Mouse (Mus musculus) liver, embryonic 16.5 days (tissue): ENCODE data around the gene Arap2. TPM values are rescaled to one million over a fixed set of nuclear protein-coding genes. Genes with fewer than 3 reads are reported as not detected.

Experiments used
- ATAC-seq: fragments of 200-750 bp; cut with Nextera tagmentation; 2 replicates; pipeline ENCODE4 v1.8.0; 2017; ENCODE audit warnings: low read depth, mild to moderate bottlenecking, moderate number of reproducible peaks, moderate library complexity
- H3K27ac ChIP-seq: fragments of 300-500 bp; sonication (generic); 2 replicates; pipeline ENCODE4 v1.5.1; 2014; ENCODE audit warnings: mild to moderate bottlenecking, low read length
- H3K27me3 ChIP-seq: fragments of 300-500 bp; sonication (generic); 2 replicates; pipeline ENCODE4 v1.6.1; 2014; ENCODE audit warnings: low read depth, low read length, mixed read lengths; ENCODE audit not compliant: control insufficient read depth, insufficient read depth
- H3K36me3 ChIP-seq: fragments of 300-500 bp; sonication (generic); 2 replicates; pipeline ENCODE4 v1.6.1; 2014; ENCODE audit warnings: mild to moderate bottlenecking; ENCODE audit not compliant: control insufficient read depth, insufficient read depth
- H3K4me1 ChIP-seq: fragments of 300-500 bp; sonication (generic); 2 replicates; pipeline ENCODE4 v1.6.1; 2014; ENCODE audit warnings: low read depth, low read length, mixed read lengths; ENCODE audit not compliant: control insufficient read depth
- H3K4me2 ChIP-seq: fragments of 300-500 bp; sonication (generic); 2 replicates; pipeline ENCODE4 v1.6.1; 2014; ENCODE audit warnings: low read depth, low read length, mixed read lengths
- H3K4me3 ChIP-seq: fragments of 300-500 bp; sonication (generic); 2 replicates; pipeline ENCODE4 v1.5.1; 2014; ENCODE audit warnings: low read depth, mild to moderate bottlenecking, low read length
- H3K9ac ChIP-seq: fragments of 300-500 bp; sonication (generic); 2 replicates; pipeline ENCODE4 v1.6.1; 2014; ENCODE audit warnings: low read depth, low read length
- H3K9me3 ChIP-seq: fragments of 300-500 bp; sonication (generic); replicated peaks from 2 replicates; pipeline ENCODE4 v1.6.1; 2016; ENCODE audit warnings: low read length; ENCODE audit not compliant: control insufficient read depth
- WGBS: fragments of 180-500 bp; shearing (Covaris S2); extraction: QIAGEN DNeasy Blood & Tissue Kit; methylation state at CpG from one replicate; pipeline ENCODE4 v1.1.7; 2014; ENCODE audit not compliant: insufficient replicate concordance; 5-methylcytosine and 5-hydroxymethylcytosine counted together
- polyA plus RNA-seq: library from polyadenylated mRNA; unstranded; fragments of >200 nt; fragmentation: Nextera tagmentation; extraction: Ambion mirVana; gene quantifications from 2 replicates; pipeline ENCODE4 v1.2.1, GENCODE M21; 2015

Gene Arap2
- polyA plus RNA-seq, 1 experiment from 2014 or later, result 1.7 TPM

GRCm38 (mm10) chr5:62716468-62716867 is 49.5 kb downstream of the Arap2 start:
- no peak overlapping the region for H3K27ac ChIP-seq
- H3K9me3 ChIP-seq, result no peaks in the 10 kb centered on the region
- no peak overlapping the region for H3K4me3 ChIP-seq
- H3K36me3 ChIP-seq, result no peaks in the 10 kb centered on the region
- ATAC-seq, result no peak
- H3K4me1 ChIP-seq, result no peaks in the 10 kb centered on the region
- WGBS, result 71% methylated on average over 3 of the region's 3 CpGs
- no peaks in the 10 kb centered on the region for H3K27me3 ChIP-seq
- H3K4me2 ChIP-seq, result no peak overlapping the region
- H3K9ac ChIP-seq, result no peak overlapping the region

- WGBS, result 23% methylated on average over 1 of the region's 1 CpGs
- no peak overlapping the region for H3K4me3 ChIP-seq
- H3K27me3 ChIP-seq, result no peaks in the 10 kb centered on the region
- H3K9me3 ChIP-seq, result no peaks in the 10 kb centered on the region
- no peak overlapping the region for H3K27ac ChIP-seq
- no peak overlapping the region for H3K4me2 ChIP-seq
- H3K9ac ChIP-seq, result no peak overlapping the region
- no peak for ATAC-seq
- no peaks in the 10 kb centered on the region for H3K36me3 ChIP-seq
- H3K4me1 ChIP-seq, result no peaks in the 10 kb centered on the region
These were observed 50.0 kb downstream of the Arap2 start for GRCm38 (mm10) chr5:62715977-62716376.

GRCm38 (mm10) chr5:62715436-62715835 is 50.5 kb downstream of the Arap2 start:
- Histone ChIP-seq H3K4me2 (no peak overlapping the region), H3K4me1 (no peaks in the 10 kb centered on the region), H3K27me3 (no peaks in the 10 kb centered on the region), H3K9me3 (no peaks in the 10 kb centered on the region), H3K27ac (no peak overlapping the region), H3K4me3 (no peak overlapping the region), H3K36me3 (no peaks in the 10 kb centered on the region), H3K9ac (no peak overlapping the region)
- 11% methylated on average over 4 of the region's 4 CpGs for WGBS
- no peak for ATAC-seq

- no peak overlapping the region for H3K27ac ChIP-seq
- H3K4me1 ChIP-seq, result no peaks in the 10 kb centered on the region
- no peak overlapping the region for H3K4me3 ChIP-seq
- no peaks in the 10 kb centered on the region for H3K9me3 ChIP-seq
- no peak overlapping the region for H3K4me2 ChIP-seq
- ATAC-seq, result no peak
- 18% methylated on average over 6 of the region's 6 CpGs for WGBS
- H3K36me3 ChIP-seq, result no peaks in the 10 kb centered on the region
- no peak overlapping the region for H3K9ac ChIP-seq
- H3K27me3 ChIP-seq, result no peaks in the 10 kb centered on the region
These were observed 55.0 kb downstream of the Arap2 start for GRCm38 (mm10) chr5:62710955-62711354.

- H3K9me3 ChIP-seq, result no peaks in the 10 kb centered on the region
- no peaks in the 10 kb centered on the region for H3K27me3 ChIP-seq
- H3K27ac ChIP-seq, result no peak overlapping the region
- H3K4me3 ChIP-seq, result no peak overlapping the region
- H3K4me1 ChIP-seq, result no peaks in the 10 kb centered on the region
- no peak for ATAC-seq
- H3K36me3 ChIP-seq, result no peaks in the 10 kb centered on the region
- 55% methylated on average over 7 of the region's 7 CpGs for WGBS
- no peak overlapping the region for H3K4me2 ChIP-seq
- H3K9ac ChIP-seq, result no peak overlapping the region
These were observed 59.1 kb downstream of the Arap2 start for GRCm38 (mm10) chr5:62706900-62707299.

- no peak for ATAC-seq
These were observed 76.0 kb downstream of the Arap2 start for GRCm38 (mm10) chr5:62689965-62690364.

GRCm38 (mm10) chr5:62683751-62684150 is 82.2 kb downstream of the Arap2 start:
- Histone ChIP-seq H3K4me2 (no peak overlapping the region), H3K9me3 (no peaks in the 10 kb centered on the region), H3K4me1 (no peaks in the 10 kb centered on the region), H3K9ac (no peak overlapping the region), H3K27ac (no peak overlapping the region), H3K4me3 (no peak overlapping the region), H3K36me3 (no peaks in the 10 kb centered on the region), H3K27me3 (no peaks in the 10 kb centered on the region)
- WGBS, result 52% methylated on average over 3 of the region's 3 CpGs
- ATAC-seq, result no peak

More at GRCm38 (mm10) chr5:62689965-62690364, 76.0 kb downstream of the Arap2 start:
- no peak overlapping the region for H3K27ac ChIP-seq
- H3K36me3 ChIP-seq, result no peaks in the 10 kb centered on the region
- no peak overlapping the region for H3K4me2 ChIP-seq
- no peaks in the 10 kb centered on the region for H3K9me3 ChIP-seq
- no peak overlapping the region for H3K4me3 ChIP-seq
- no peaks in the 10 kb centered on the region for H3K4me1 ChIP-seq
- no peak overlapping the region for H3K9ac ChIP-seq
- H3K27me3 ChIP-seq, result no peaks in the 10 kb centered on the region
- WGBS, result 67% methylated on average over 4 of the region's 4 CpGs

GRCm38 (mm10) chr5:62683207-62683606 is 82.8 kb downstream of the Arap2 start:
- Histone ChIP-seq H3K4me1 (no peaks in the 10 kb centered on the region), H3K9ac (no peak overlapping the region), H3K36me3 (no peaks in the 10 kb centered on the region), H3K27ac (no peak overlapping the region), H3K4me2 (no peak overlapping the region), H3K4me3 (no peak overlapping the region), H3K27me3 (no peaks in the 10 kb centered on the region), H3K9me3 (no peaks in the 10 kb centered on the region)
- WGBS, result 65% methylated on average over 3 of the region's 3 CpGs
- no peak for ATAC-seq

- no peak overlapping the region for H3K4me2 ChIP-seq
- no peak for ATAC-seq
- no peaks in the 10 kb centered on the region for H3K36me3 ChIP-seq
- no peaks in the 10 kb centered on the region for H3K27me3 ChIP-seq
- no peak overlapping the region for H3K4me3 ChIP-seq
- no peak overlapping the region for H3K9ac ChIP-seq
- 55% methylated on average over 7 of the region's 7 CpGs for WGBS
- no peaks in the 10 kb centered on the region for H3K9me3 ChIP-seq
- no peak overlapping the region for H3K27ac ChIP-seq
- no peaks in the 10 kb centered on the region for H3K4me1 ChIP-seq
These were observed 88.6 kb downstream of the Arap2 start for GRCm38 (mm10) chr5:62677390-62677789.
